Comparison of ENCODE assay signal across 8 mouse cellular contexts in the genomic region with DNA sequence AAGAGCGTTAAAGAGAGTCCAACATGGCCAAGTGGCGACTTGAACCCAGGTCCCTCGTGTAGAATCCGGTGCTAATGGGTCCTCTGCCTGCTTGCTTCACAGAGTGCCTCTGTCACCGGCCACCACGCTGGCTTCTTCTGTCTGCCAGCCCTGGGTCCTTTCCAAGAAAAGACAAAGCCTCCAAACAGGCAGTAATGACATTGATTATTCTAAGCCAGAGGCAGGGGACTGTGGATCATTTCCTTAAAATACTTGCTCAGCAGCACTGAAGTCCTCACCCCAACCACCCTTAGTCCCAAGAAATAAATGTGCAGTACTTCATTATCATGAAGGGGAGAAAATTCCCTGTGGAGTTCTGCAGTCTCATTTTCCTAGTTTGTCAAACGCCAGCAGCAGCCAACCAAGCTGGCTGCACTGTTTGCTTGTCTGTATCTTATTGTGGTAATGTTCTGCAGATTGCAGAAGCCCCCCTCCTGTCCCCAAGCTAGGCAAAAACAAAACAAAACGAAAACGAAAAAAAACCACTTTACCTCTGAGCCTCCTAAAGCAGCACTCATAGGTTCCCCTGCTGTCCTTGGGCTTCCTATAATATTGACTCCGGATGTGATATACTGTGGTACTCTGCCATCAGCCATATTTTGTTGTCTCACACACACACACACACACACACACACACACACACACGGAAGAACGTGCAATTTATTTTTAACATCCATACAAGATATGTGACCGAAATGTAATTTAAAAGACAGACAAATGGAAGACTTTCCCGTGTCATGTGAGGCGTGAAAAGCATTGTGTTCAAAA.
DNase-seq lines count a peak whose midpoint lies in the region.

No protein-coding gene starts in this region.

- DNase-seq in right cerebral cortex, postnatal 10 days (ENCODE audit: low spot score in 2 of 2) = peak; percentile 72 to 73
- no peak for DNase-seq in right cerebral cortex, postnatal 14 days
- DNase-seq in frontal cortex, postnatal 36 days (ENCODE audit: low spot score in 2 of 2) = peak; percentile 11 to 55
- peak; percentile 34 to 36 for DNase-seq in layer of hippocampus, postnatal 36 days
- no peak for DNase-seq in spleen, postnatal 14 days (ENCODE audit: low spot score in 2 of 2)
- no peak for DNase-seq in urinary bladder, postnatal 4 days (ENCODE audit: low spot score in 2 of 2)
- DNase-seq in gastrocnemius, adult 18-20 months (ENCODE audit: low spot score) = no peak
- DNase-seq in spleen, adult 18-20 months = no peak

Comparison
In these comparisons a context has a peak if more than half of its experiments do, and no peak if none do; other contexts are left out.
1. DNase-seq: peak in right cerebral cortex, postnatal 10 days (2 of 2), frontal cortex, postnatal 36 days (2 of 2) and layer of hippocampus, postnatal 36 days (2 of 2); none in right cerebral cortex, postnatal 14 days (single experiment), spleen, postnatal 14 days (0 of 2), urinary bladder, postnatal 4 days (0 of 2), gastrocnemius, adult 18-20 months (single experiment) and spleen, adult 18-20 months (0 of 2).